Mouse (Mus musculus) T-helper 17 cell (primary cell): ENCODE data around the gene Gm340.

Experiments
- in situ Hi-C, 2 experiments: fragments of 300-600 bp; cut with MboI, MseI; formaldehyde crosslinking; loops; 1 replicate in 1 of 2; 2 replicates in 1 of 2; pipeline ENCODE4 v1.15.1; 2025; ENCODE audit warnings: high pct_unique_total_duplicates in 2 of 2

Gene Gm340

GRCm38 (mm10) chr19:41581706-41582420, at the start of gene Gm340:
TSS of gene Gm340 (plus strand) at chr19:41582370.
- in situ Hi-C loops: no loop called here

- in situ Hi-C loops: no loop called here
Measured at GRCm38 (mm10) chr19:41534021-41534420, 48.1 kb upstream of the Gm340 start.

- in situ Hi-C loops: no loop called here
Measured at GRCm38 (mm10) chr19:41556981-41557380, 25.2 kb upstream of the Gm340 start.

- in situ Hi-C loops: no loop called here
Measured at GRCm38 (mm10) chr19:41557491-41557890, 24.7 kb upstream of the Gm340 start.

- in situ Hi-C loops: no loop called here
Measured at GRCm38 (mm10) chr19:41558891-41559486, 23.2 kb upstream of the Gm340 start.

- in situ Hi-C loops: no loop called here
Measured at GRCm38 (mm10) chr19:41560856-41561255, 21.3 kb upstream of the Gm340 start.

GRCm38 (mm10) chr19:41568791-41569190, 13.4 kb upstream of the Gm340 start:
- in situ Hi-C loops: no loop called here

- in situ Hi-C loops: no loop called here
Measured at GRCm38 (mm10) chr19:41573700-41574099, 8.5 kb upstream of the Gm340 start.

GRCm38 (mm10) chr19:41577576-41577975, 4.6 kb upstream of the Gm340 start:
- in situ Hi-C loops: no loop called here

GRCm38 (mm10) chr19:41579311-41579920, 2.8 kb upstream of the Gm340 start:
- in situ Hi-C loops: no loop called here

- in situ Hi-C loops: no loop called here
Measured at GRCm38 (mm10) chr19:41582918-41583514, 846 bp downstream of the Gm340 start.

GRCm38 (mm10) chr19:41586752-41587151, 4.6 kb downstream of the Gm340 start:
- in situ Hi-C loops: no loop called here

GRCm38 (mm10) chr19:41587431-41588222, 5.5 kb downstream of the Gm340 start:
- in situ Hi-C loops: no loop called here

- in situ Hi-C loops: no loop called here
Measured at GRCm38 (mm10) chr19:41589026-41589425, 6.9 kb downstream of the Gm340 start.

- in situ Hi-C loops: loop anchor here in 1 of 2 experiments (10.0 kb wide), 1 partner anchor 1315 kb away; the partner anchor contains the start of gene Pdlim1
Measured at GRCm38 (mm10) chr19:41589681-41590080, 7.5 kb downstream of the Gm340 start.

- in situ Hi-C loops: loop anchor here in 1 of 2 experiments (10.0 kb wide), 1 partner anchor 1317 kb away; the partner anchor contains the start of gene Pdlim1
Measured at GRCm38 (mm10) chr19:41591808-41592207, 9.6 kb downstream of the Gm340 start.

- in situ Hi-C loops: loop anchor here in 1 of 2 experiments (10.0 kb wide), 1 partner anchor 1323 kb away; the partner anchor contains the start of gene Pdlim1
Measured at GRCm38 (mm10) chr19:41597170-41597894, 15.2 kb downstream of the Gm340 start.

GRCm38 (mm10) chr19:41600647-41601046, 18.5 kb downstream of the Gm340 start:
- in situ Hi-C loops: loop anchor here in 1 of 2 experiments (10.0 kb wide), 1 partner anchor 474 kb away; no protein-coding TSS in a partner anchor

GRCm38 (mm10) chr19:41606208-41606987, 24.2 kb downstream of the Gm340 start:
- in situ Hi-C loops: loop anchor here in 1 of 2 experiments (10.0 kb wide), 1 partner anchor 468 kb away; no protein-coding TSS in a partner anchor

GRCm38 (mm10) chr19:41611683-41612082, 29.5 kb downstream of the Gm340 start:
- in situ Hi-C loops: no loop called here
